Mouse (Mus musculus) lung, postnatal 0 days (tissue): ENCODE results near the gene Alox12. TPM values are rescaled to one million over a fixed set of nuclear protein-coding genes. Genes with fewer than 3 reads are reported as not detected.

Experiments
- ATAC-seq: fragments of 200-750 bp; cut with Nextera tagmentation; 2 replicates; pipeline ENCODE4 v1.8.0; 2017; ENCODE audit warnings: moderate library complexity
- DNase-seq: peaks from one replicate; pipeline ENCODE4 v3.0.0-alpha.2; 2016; ENCODE audit warnings: low spot score
- H3K27ac ChIP-seq: fragments of 300-500 bp; sonication (generic); 2 replicates; pipeline ENCODE4 v1.5.1; 2014; ENCODE audit warnings: antibody characterized with exemption, mild to moderate bottlenecking, low read length, mixed read lengths
- H3K27me3 ChIP-seq: fragments of 300-500 bp; sonication (generic); replicated peaks from 2 replicates; pipeline ENCODE4 v1.6.1; 2014; ENCODE audit warnings: low read length, mixed read lengths; ENCODE audit not compliant: insufficient read depth
- H3K36me3 ChIP-seq: fragments of 300-500 bp; sonication (generic); 2 replicates; pipeline ENCODE4 v1.6.1; 2014; ENCODE audit warnings: low read length, mixed read lengths; ENCODE audit not compliant: insufficient read depth
- H3K4me1 ChIP-seq: fragments of 300-500 bp; sonication (generic); 2 replicates; pipeline ENCODE4 v1.6.1; 2014; ENCODE audit warnings: antibody characterized with exemption, low read depth, low read length, mixed read lengths; ENCODE audit not compliant: insufficient read depth
- H3K4me2 ChIP-seq: fragments of 300-500 bp; sonication (generic); replicated peaks from 2 replicates; pipeline ENCODE4 v1.6.1; 2014; ENCODE audit warnings: low read depth, mild to moderate bottlenecking, low read length, moderate library complexity, mixed read lengths
- H3K4me3 ChIP-seq: fragments of 300-500 bp; sonication (generic); 2 replicates; pipeline ENCODE4 v1.5.1; 2014; ENCODE audit warnings: low read depth, low read length
- H3K9ac ChIP-seq: fragments of 300-500 bp; sonication (generic); replicated peaks from 2 replicates; pipeline ENCODE4 v1.6.1; 2014; ENCODE audit warnings: low read depth, mild to moderate bottlenecking
- H3K9me3 ChIP-seq: fragments of 300-500 bp; sonication (generic); 2 replicates; pipeline ENCODE4 v1.6.1; 2016; ENCODE audit warnings: low read length, mixed read lengths
- CTCF ChIP-seq: IDR thresholded peaks from 2 replicates; pipeline ENCODE4 v1.5.1; 2016; ENCODE audit warnings: antibody characterized with exemption, mild to moderate bottlenecking
- EP300 ChIP-seq: IDR thresholded peaks from 2 replicates; pipeline ENCODE4 v1.6.1; 2016; ENCODE audit warnings: antibody characterized with exemption, mild to moderate bottlenecking, control low read depth
- WGBS: fragments of 180-500 bp; shearing (Covaris S2); extraction: QIAGEN DNeasy Blood & Tissue Kit; methylation state at CpG from one replicate; pipeline ENCODE4 v1.1.7; 2014; 5-methylcytosine and 5-hydroxymethylcytosine counted together
- polyA plus RNA-seq: library from polyadenylated mRNA; unstranded; fragments of >200 nt; fragmentation: Nextera tagmentation; extraction: Ambion mirVana; gene quantifications from 2 replicates; pipeline ENCODE4 v1.2.1, GENCODE M21; 2015

The Alox12 gene
- polyA plus RNA-seq, 1 experiment from 2014 or later, result 5.8 TPM

DNA sequence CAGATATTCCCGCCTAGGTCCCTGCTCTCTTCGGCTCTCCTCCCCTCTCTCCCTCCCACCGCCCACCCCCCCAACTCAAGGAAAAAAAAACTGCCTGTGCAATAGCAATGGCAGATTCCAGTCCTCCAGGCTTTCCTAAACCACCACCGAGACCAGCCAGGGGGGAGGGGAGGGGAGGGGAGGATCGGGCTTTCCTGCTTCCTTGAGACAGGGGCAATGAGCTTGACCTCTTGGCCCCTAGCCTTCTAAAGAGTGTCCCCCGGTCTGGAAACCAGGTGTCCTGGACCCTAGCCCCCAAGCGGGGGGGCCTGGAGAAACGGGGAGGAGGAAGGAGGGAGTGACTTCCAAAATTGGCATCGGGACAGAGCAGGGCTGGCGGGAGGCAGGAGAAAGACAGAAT, 22.6 kb downstream of the Alox12 start:
- DNase-seq, result peak; percentile 71
- no peak for ATAC-seq
- Histone ChIP-seq H3K4me3 (peak overlapping the region; percentile 37), H3K4me1 (peaks cover 16% of the 10 kb centered on the region), H3K36me3 (no peaks in the 10 kb centered on the region), H3K27me3 (peaks cover 11% of the 10 kb centered on the region; the same call in 1 of the 2 replicates), H3K9ac (peak overlapping the region; percentile 58), H3K4me2 (peak overlapping the region; percentile 57), H3K9me3 (no peaks in the 10 kb centered on the region), H3K27ac (peak overlapping the region; percentile 79)
- 11% methylated on average over 9 of the region's 10 CpGs for WGBS
- TF ChIP-seq EP300 (no peak), CTCF (no peak)

DNA sequence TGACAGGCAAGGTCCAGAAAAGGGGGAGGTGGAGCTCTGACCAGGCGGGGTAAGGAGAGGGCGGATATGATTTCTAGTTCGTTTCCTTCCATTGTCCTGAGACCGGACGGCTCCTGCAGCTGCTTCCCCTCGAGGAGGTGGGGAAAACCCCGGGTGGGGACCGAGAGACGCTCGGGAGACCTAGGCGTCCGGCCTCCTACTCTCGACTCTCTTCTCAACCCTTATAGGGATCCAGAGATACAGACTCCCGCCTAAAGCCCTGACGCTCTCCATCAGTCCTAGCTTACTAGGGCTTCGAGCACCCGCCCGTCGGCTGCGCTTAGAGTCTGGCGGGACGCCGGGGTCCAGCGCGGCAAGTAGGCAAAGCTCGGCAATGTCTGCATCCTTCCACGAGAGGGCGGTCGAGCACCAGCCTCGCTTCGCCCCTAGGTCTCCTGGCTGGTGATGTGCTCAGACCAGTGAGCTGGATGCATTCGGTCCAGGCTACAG, 24.9 kb downstream of the Alox12 start:
- DNase-seq (peak; percentile 90), ATAC-seq (peak; percentile 82)
- Histone ChIP-seq H3K4me3 (peak overlapping the region; percentile 46), H3K4me2 (peak overlapping the region; percentile 58), H3K4me1 (peaks cover 18% of the 10 kb centered on the region), H3K9ac (no peak overlapping the region), H3K27me3 (peaks cover 11% of the 10 kb centered on the region; the same call in 1 of the 2 replicates), H3K27ac (peak overlapping the region; percentile 93), H3K36me3 (no peaks in the 10 kb centered on the region), H3K9me3 (no peaks in the 10 kb centered on the region)
- TF ChIP-seq CTCF (peak; percentile 99), EP300 (peak; percentile 89)
- WGBS, result under 1% methylated on average over 32 of the region's 32 CpGs

DNA sequence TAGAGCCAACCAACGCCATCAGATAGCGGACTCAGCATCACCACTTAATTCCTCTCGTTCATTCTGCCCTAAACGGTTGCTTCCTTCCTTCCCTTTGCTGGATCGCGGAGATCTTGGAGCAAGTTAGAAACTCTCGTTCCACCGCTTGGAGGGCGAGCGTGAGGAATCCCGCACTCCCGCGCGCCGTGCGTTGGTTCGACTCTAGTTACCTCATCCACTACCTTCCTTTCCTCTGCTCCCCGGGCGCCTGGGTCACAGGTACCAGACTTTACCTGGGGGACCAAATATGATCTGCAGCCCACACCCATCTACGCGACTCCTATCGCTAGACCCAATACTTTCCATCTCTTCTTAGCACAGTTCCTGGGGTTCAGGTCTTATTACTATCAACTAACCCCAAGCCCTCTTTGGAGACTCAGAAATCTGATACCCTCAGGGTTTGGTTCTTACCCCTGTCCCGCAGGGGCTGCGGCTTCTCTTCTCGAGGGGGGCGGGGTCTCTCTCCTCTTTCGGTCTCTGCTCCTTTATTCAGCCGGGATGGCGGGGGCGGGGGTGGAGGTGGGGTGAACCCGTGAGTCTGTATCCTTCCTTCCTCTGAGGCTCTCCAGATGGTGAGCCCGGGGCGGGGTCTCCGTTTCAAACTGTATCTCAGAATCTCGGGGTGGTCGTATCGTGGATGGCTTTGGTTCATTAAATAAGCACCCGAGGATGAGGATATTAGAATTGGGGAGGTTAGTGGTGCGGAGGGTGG, 25.7 kb downstream of the Alox12 start, which contains the start of gene Bcl6b:
Gene Bcl6b, minus strand, starts transcription at position 539 of the 751 bp plus-strand sequence.
- peak; percentile 54 for DNase-seq
- H3K9ac ChIP-seq, result peak within 1 kb of the TSS; percentile 68
- TF ChIP-seq CTCF, result no peak
- no peak for TF ChIP-seq EP300
- peak within 1 kb of the TSS; percentile 46 for H3K4me3 ChIP-seq
- peaks cover 18% of the 10 kb centered on the region for H3K4me1 ChIP-seq
- ATAC-seq, result peak; percentile 42
- no peaks in the 10 kb centered on the region for H3K36me3 ChIP-seq
- H3K27ac ChIP-seq, result peak within 1 kb of the TSS; percentile 93
- peaks cover 11% of the 10 kb centered on the region; the same call in 1 of the 2 replicates for H3K27me3 ChIP-seq
- no peaks in the 10 kb centered on the region for H3K9me3 ChIP-seq
- H3K4me2 ChIP-seq, result peak within 1 kb of the TSS; percentile 58
- WGBS, result 2% methylated on average over 39 of the region's 39 CpGs

DNA sequence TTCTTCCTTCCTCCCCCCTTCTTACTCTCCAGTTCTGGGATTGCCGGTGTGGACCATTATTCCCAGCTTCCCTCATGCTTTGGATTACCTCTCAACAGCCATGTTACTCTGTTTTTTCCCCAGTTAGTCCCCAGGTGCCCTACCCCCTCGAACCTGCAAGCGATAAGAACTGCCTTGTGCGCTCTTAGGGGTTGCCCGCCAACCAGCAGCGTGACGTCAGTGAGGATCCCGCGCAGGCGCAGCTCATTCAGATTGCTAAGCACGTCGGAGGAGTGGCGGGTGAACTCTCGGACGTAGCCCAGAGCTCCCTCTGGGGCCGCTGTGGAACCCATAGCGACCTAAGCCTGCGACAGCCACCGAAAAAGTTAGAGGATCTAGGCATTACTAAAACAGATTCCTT, 26.3 kb downstream of the Alox12 start:
- Histone ChIP-seq H3K27ac (peak overlapping the region; percentile 93), H3K4me1 (peaks cover 18% of the 10 kb centered on the region), H3K4me2 (peak overlapping the region; percentile 58), H3K27me3 (peaks cover 11% of the 10 kb centered on the region; the same call in 1 of the 2 replicates), H3K36me3 (no peaks in the 10 kb centered on the region), H3K9ac (peak overlapping the region; percentile 68), H3K4me3 (peak overlapping the region; percentile 46), H3K9me3 (no peaks in the 10 kb centered on the region)
- DNase-seq (peak; percentile 91), ATAC-seq (peak; percentile 45)
- TF ChIP-seq CTCF (no peak), EP300 (no peak)
- under 1% methylated on average over 19 of the region's 19 CpGs for WGBS

DNA sequence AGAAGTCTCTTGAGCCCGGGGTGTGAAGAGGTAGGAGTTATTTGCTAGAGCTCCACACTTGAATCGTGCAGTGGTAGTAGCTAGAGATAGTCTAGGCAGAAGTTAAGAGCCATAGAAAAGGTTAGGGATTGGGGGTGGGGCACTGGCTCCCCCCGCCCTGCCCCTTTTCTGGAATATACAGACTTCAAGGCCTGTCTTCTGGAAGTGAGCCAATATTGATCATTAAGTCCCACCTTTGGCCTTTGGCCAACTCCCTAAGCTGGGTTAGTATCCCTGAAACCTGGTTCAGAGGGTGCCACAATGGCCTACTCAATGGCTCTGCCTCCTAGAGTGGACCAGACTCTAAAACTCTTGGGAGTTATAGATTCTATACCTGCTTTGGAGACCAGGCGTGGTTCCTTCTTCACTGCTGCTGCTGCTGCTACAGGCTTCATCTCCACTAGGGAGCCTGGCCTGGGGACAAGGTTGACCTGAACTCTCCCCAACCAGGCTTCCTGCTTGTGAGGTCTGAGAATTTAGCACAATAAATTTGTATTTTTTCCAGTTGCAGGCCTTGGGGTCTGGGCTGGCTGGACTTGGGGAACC, 27.4 kb downstream of the Alox12 start:
- 52% methylated on average over 4 of the region's 4 CpGs for WGBS
- peaks cover 11% of the 10 kb centered on the region; the same call in 1 of the 2 replicates for H3K27me3 ChIP-seq
- peaks cover 18% of the 10 kb centered on the region for H3K4me1 ChIP-seq
- no peak for TF ChIP-seq EP300
- TF ChIP-seq CTCF, result no peak
- H3K9ac ChIP-seq, result peak overlapping the region; percentile 68
- peak overlapping the region; percentile 93 for H3K27ac ChIP-seq
- peak overlapping the region; percentile 58 for H3K4me2 ChIP-seq
- H3K9me3 ChIP-seq, result no peaks in the 10 kb centered on the region
- DNase-seq (peak; percentile 45), ATAC-seq (no peak)
- no peaks in the 10 kb centered on the region for H3K36me3 ChIP-seq
- peak overlapping the region; percentile 46 for H3K4me3 ChIP-seq

DNA sequence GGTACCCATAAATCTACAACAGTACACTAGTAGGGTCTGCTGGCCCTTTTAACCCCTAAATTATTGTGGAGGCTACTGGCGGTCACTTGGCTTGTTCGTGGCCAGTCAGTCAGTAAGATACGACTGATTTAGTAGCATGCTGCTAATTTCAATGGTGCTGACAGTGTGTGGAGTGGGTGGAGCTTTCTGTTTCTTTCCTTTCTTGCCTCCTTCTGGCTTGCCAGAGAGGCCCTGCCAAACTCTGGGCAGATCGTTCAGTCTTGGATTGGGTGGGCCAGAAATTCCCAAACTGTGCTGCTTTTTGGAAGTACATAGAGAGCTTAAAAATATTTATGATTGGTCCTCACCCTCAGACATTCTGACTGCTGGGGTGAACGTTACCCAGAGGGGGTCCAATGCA, 28.0 kb downstream of the Alox12 start:
- Histone ChIP-seq H3K36me3 (no peaks in the 10 kb centered on the region), H3K27me3 (peaks cover 11% of the 10 kb centered on the region; the same call in 1 of the 2 replicates), H3K4me1 (peaks cover 18% of the 10 kb centered on the region), H3K4me3 (peak overlapping the region; percentile 46), H3K27ac (peak overlapping the region; percentile 81), H3K9ac (peak overlapping the region; percentile 68; the same call in 1 of the 2 replicates), H3K9me3 (no peaks in the 10 kb centered on the region), H3K4me2 (peak overlapping the region; percentile 58)
- 25% methylated on average over 5 of the region's 5 CpGs for WGBS
- no peak for ATAC-seq
- no peak for TF ChIP-seq CTCF
- no peak for TF ChIP-seq EP300
- peak; percentile 25 for DNase-seq
